Mouse (Mus musculus) G1E (cell line): ENCODE data around the gene Gm9837.

Experiments
- CTCF ChIP-seq: IDR thresholded peaks from 2 replicates; pipeline ENCODE4 v1.5.1; 2012; ENCODE audit warnings: low read depth, low read length, inconsistent platforms, mixed read lengths
- GATA1 ChIP-seq: IDR thresholded peaks from 2 replicates; pipeline ENCODE4 v1.6.1; 2012; ENCODE audit warnings: borderline replicate concordance, low read length, inconsistent platforms, mixed read lengths
- TAL1 ChIP-seq: conservative IDR thresholded peaks from 2 replicates; pipeline ENCODE4 v1.6.1; 2012; ENCODE audit warnings: low read depth, low read length, inconsistent platforms, mixed read lengths

- TF ChIP-seq CTCF (no peak), GATA1 (no peak), TAL1 (peak; percentile 77)
These were observed 10.9 kb upstream of the Gm9837 start for GRCm38 (mm10) chr11:53481088-53481730.
